Mouse (Mus musculus) heart, adult 2 months (tissue): ENCODE data around the gene Hipk2.

Source experiments
- CTCF ChIP-seq: fragments of 200-600 bp; IDR thresholded peaks from 2 replicates; pipeline ENCODE4 v1.8.1; 2022; ENCODE audit warnings: antibody characterized with exemption, mild to moderate bottlenecking, moderate library complexity
- POLR2A ChIP-seq: fragments of 200-500 bp; IDR thresholded peaks from 2 replicates; pipeline ENCODE4 v1.6.1; 2011; ENCODE audit warnings: mild to moderate bottlenecking, low read depth, low read length, control low read depth; ENCODE audit not compliant: insufficient read depth

DNA sequence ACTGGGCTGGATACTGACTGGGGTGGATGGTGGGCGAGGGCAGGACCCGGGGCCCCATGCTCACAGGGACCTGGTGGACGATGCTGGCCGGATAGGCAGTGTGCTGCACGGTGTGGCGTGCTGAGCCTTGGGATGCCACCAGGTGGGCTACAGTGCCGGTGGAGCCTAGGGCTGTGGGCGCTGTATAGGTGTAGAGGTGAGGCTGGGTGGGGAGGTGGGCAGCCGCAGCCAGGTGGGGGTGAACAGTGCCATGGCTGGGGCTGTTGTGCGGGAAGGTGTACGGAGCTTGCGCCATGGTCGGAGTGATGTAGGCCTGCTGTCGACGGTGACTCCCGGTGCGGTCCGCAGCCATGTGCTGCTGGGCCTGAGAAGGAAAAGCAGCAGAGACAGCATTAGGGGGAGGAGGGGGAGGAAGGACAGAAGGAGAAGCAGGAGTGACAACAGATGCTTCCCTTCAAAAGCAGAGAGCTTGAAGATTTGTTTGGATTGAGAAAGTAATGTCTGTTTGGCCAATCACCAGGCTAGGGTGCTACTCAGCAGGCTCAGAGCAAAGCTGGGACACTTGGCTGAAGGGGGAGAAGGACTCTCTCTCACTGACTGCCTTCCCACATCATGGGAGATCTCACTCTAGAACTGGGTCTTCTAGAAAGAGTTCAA, 177.6 kb downstream of the Hipk2 start:
- TF ChIP-seq CTCF (no peak), POLR2A (no peak)
